Mouse (Mus musculus) right cerebral cortex, adult 2 months (tissue): Measurements from ENCODE around the gene Mcoln3.

ENCODE experiments used
- DNase-seq, 2 experiments: peaks; one replicate each; pipeline ENCODE4 v3.0.0; 2021 to 2022; ENCODE audit warnings: low spot score in 2 of 2

Mcoln3 gene

DNA sequence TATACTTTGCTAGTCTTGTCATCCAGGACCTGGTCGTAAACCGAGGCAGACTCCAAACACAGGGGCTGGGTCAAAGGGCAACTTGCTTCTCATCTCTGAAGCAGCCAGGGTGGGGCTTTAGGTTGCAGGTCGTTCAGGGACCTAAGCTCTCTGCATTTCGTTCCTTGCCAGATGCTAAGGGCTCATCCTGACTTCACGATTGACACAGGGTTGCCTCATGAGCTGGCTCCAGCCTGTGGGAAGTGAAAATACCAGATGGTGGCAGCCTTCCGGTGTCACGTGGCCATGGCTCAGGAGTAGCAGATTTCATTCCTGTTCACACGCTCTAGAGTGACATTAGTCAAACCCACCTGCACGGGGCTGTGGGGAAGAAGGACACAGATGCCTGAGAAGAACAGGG, 17.6 kb downstream of the Mcoln3 start:
- DNase-seq = no peak

DNA sequence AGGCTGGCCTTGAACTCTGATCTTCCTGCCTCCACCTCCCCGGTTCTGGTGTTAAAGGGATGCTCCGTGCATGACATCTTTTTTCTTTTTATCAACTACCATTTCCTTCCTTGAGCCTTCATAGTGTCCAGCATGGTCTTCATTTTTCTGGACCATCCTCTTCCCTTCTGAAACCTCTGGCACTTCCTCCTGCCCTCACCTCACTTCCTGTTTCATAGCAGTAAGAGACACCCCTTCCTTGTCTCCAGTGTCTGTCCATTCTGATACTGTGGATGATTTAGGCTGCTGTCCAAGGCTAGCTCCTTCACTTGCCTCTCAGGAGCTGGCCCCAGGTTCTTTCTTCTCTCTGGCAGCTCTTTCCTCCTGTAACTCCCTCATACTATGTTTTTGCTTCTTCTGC, 18.2 kb downstream of the Mcoln3 start:
- no peak for DNase-seq

DNA sequence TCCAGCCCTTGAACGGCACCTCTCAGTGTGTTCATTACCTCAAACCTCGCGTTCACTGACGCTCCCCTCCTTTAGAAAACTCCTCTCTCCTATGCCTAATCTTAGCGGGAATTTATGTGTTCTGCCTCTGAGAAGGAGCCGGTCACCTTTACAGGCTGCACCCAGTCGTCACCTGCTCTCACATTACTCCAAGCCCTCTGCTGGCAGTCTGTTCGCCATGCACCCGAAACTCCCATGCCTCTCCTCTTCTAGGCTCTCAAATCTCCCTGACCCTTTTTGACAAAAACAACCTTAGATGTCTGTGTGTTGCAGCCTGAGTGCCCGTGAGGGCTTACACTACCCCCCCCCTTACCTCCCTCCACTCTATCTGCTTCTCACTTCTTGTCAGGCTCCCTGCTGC, 19.2 kb downstream of the Mcoln3 start:
- DNase-seq = no peak

DNA sequence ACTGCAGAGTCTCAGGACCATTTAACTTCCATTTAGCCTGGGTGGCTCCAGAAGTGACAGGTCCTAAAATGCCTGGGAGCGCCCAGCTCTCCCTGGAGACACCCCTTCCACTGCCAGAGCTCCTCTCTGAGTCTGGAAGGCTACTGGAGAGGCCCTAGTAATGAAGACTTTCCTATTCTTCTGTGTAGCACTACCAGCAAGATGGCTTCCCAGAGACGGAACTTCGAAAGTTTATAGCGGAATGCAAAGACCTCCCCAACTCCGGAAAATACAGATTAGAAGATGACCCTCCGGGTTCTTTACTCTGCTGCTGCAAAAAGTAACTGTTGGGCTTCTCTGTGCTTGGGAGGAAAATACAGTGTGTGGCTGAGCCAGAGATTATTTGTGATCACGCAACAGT, 23.0 kb downstream of the Mcoln3 start:
- DNase-seq = no peak

DNA sequence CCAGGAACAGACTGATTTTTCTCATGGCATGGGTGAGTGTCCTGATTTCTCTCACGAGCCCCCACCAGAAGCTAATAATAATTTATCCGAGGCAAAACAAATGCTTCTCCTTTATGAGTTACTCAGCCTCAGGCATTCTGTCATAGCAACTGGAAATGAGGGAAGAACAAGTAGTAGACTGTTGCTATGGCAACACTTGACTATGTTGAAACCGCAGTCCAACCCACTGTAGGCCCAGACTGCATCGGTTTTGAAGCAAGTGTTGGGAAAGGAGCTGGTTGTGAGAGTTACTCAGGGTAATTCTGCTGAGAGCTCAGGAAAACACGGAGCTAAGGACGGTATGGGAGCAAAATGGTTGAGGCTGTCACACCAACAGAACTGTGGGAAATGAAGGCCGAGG, 25.3 kb downstream of the Mcoln3 start:
- DNase-seq = no peak

DNA sequence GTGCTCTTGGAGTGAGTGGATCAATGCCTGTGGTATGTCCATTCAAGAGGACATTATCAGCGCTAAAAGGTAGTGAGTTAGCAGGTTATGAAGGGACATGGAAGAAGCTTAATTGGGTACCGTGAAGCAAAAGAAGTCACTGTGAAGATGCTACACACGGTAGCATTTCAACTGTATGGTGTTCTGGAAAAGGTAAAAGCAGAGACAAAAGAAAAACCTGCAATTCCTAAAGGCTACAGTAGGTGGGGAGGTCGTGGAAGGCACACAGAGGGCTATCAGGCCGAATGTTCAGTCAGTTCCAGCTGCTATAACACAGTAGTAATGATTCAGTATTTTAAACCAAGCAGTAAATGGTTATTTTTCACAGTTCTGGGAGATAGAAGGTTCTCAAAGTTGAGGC, 28.3 kb downstream of the Mcoln3 start:
- no peak for DNase-seq

DNA sequence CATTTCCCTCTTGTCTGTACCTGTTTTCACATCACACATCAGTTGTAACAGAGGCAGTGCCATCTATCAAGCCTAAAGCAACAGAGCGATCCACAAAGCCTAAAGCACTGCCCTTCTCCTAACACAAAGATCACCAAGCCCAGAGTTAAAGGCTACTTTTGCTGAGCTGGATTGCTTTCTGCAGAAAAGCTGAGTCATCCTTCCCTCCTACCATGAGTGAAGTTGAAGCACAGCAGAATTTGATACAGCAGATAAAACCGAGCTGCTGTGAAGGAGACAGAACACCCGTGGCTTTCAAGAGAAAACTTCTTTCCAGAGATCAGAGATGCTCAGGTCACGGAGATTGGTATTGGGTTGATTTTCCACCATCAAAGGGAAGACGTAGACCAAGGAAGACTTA, 28.9 kb downstream of the Mcoln3 start:
- DNase-seq = peak; percentile 7 to 8

DNA sequence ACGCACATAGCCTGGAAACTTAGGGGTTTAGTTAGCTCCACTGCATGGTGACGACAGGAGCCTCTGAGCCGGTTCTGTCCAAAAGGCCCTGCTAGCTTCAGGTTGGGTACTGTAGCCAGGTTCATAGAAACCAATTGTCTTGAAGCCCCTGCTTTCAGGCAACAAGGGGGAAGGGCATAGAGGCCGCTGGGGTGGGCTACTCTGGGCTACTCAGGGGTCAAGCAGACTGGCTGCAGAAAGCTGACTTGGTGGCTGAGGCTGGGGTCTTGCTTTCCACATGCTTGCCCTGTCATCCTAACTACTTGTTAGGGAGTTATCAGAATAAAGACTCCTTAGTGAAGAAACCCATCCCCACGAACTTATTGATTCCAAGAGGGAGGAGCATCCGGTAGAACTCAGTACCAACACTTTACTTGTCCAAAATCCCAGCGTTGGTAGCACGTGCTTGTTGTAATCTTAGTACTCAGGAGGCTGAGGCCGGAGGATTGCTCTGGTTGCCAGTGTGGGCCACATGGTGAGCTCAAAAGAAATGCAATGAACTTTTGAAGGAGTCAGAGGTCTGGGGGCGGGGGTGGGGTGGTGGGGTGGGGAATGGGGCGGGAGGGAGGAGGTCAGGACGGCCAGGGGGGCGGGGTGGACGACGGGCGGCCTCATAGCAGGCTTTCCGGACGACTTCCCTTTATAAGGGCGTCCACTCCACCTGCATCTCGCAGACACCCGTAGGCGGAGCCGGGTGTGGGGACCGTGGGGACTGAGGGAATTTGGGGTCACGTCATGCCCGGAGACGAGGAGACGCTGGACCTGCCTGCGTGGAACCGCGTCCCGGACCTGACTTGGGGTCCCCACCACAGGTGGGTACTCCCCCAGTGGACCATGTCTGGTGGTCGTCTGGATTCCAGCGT, 32.2 kb downstream of the Mcoln3 start, which contains the start of gene Mcoln2:
Gene Mcoln2 (plus strand): TSS at position 678 of the 902 bp plus-strand sequence.
- no peak for DNase-seq

DNA sequence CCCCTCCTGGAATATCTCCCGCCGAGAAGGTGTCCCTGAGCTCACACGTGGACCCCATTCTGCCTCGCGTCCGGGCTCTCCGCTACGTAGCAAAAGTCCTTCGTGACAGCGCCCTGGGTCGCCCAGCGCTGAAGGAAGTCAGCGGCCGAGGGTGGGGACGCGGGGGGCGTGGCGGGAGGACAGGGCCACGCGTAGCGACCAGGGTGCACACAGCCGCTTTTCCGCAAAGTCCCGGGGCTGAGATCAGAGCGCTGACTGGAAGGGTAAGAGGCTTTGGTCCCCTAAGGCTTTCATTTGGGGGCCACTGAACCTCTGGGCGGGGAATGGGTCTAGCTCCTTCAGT, 32.8 kb downstream of the Mcoln3 start:
- DNase-seq = no peak

DNA sequence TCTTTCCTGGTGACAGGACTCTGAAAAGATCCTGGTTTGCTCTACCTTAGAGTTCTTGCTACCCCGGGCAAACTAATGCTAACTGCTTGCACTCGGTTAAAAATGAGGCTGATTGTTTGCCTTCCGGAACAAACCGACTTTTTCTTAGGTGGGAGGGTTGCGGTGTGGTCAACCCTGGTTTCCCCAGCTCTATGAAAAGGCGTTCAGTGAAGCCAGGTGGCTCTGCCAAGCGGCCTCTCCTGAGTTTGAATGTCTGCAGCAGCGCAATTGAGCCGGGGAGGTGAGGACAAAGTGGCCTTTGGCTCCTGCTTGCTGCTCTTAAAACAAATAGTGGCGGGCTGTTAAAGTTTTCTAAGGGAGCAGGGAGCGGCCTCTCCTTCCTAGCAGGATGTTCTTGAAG, 33.3 kb downstream of the Mcoln3 start:
- no peak for DNase-seq

DNA sequence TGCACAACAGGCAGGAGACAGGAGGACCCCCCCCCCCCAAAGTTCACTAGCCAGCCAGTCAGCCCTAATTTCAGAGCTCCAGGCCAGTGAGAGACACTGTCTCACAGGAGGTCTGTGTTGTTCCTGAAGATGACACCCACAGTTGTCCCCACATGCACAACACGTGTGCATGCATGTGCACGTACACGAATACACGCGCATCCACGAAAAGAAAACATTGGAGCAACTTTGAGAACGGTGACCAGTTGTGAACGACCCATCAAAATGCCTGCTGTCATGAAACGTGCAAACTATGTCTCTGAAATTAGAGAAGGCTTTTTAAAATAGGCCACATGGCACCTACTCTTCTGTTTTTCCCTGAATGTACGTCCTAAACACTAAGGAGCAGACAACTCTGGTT, 34.1 kb downstream of the Mcoln3 start:
- no peak for DNase-seq

DNA sequence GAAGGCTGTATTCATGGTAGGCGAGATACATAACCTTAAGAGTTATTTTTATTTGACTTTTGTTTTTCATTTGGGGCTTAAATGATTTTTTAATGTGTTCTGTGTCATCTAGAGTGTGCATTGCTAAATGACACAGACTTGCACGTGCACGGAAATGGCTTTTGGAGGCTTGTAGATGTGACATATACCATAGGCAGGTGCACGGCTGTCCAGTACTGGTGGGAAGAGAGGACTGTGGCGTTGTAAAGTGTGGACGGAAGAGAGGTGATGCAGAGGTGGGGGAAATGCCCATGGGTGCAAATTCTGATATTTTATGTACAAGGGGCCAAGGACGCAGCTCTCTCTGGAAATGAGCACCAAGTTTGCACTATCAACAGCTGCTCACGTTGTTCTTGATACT, 34.5 kb downstream of the Mcoln3 start:
- DNase-seq = no peak

DNA sequence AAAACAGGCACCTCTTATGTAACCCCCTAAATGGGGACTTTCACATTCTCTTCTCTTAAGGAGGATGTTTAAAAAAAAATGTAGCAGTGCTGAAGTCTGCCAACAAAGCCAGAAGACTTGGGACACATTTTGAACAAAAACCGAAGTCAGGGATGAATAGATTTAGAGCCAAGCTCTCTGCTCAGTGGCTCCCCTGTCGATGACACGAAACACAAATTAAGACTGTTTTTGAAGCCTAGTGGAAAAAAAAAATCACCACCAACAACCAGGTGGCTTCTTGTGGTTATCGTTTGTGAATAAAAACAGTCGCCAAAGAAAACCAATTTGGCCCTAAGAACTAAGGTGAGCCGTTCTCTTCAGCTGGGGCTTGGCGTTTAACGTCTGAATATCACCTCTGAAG, 35.1 kb downstream of the Mcoln3 start:
- no peak for DNase-seq

DNA sequence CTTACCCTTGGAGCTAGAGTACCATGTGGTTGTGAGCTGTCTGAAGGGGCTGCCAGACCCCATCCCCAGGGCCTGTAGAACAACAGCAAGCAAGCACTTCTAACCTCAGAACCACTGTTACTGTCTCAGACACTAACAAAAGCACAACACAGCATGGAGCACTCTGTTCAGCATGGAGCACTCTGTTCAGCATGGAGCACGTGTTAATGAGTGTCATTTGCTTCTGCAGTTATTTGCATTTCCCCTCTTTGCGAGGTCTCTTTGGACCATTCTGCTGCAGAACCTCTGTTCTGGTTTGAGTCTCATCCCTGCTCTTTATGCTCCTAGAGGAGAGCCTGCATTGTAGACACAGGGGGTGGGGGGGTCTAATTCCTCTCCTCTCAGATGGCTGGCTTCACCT, 35.7 kb downstream of the Mcoln3 start:
- DNase-seq = no peak

DNA sequence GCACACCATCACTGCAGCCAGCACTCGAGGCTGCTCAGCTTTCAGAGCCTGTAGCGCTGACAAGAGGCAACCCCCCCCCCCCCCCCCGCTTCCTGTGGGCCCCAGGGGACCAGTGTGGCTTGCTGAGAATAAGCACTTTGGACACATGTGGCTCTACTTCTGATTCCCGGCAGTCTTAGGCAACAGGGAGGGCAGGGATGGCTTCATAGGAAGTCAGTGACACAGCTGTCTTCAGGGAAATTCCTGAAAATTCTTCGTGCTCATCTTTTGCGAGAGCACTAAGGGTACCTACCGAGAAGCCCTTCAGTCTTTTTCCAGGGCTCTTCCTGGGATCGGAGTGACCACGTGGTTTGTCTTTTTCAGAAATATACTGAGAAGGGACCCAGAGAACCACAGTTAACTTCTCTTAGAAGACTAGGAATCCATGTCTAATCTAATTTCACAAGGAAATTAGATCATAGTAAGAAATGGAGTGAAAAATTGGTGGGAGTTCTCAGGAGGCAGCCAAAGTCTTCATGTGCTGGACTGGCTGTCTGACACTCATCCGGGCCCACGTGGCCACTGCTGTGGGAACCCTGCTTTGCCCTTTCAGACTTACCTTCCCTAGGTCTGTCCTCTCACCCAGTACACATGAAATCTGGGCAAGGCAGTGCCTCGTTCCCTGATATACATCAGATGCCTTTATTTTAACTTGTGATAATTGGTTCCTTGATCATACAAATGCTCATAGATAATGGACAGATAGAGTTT, 36.8 kb downstream of the Mcoln3 start:
- no peak for DNase-seq

DNA sequence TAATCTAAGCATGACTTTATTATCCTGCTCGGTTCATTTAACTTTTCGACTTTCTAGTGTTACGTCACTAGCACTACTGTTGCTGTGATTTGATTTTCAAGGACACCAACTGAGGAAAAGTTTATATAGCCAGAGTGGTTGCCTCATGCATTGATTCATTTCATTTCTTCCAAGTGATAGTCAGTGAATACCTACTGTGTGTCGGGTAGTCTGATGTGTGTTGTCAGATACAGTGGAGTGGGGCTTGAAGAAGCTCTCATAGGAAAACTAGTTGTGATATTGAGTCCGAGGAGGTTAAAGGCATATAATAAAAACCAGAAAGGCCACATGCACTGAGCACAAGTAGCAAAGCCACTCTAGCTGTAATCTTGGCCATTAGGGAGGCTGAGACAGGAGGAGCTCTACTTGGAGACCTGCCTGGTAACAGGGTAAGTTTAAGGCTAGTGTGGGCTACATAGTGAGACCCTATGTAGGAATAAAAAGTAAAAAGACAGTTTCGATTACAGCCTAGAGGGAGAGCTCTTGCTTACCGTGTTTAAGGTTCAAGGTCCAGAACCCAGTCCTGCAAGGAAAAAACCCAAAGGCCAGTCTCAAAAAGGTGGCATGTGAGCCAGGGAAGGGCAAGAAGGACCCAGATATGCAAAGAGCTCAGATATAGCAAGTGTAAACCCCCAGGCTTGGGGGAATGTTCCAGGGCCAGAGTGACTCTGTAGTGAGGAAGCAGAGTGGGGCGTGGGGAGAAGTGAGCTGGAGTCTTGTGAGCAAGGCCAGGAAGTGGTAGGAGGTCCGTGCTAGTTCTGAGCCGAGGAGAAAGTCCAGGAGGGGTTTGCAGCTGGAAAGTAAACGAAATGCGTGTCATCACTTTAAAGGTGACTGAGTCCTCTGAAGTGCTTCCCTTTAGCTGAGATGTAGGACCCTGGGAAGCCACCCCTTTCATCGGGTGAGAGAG, 38.7 kb downstream of the Mcoln3 start:
- no peak for DNase-seq

DNA sequence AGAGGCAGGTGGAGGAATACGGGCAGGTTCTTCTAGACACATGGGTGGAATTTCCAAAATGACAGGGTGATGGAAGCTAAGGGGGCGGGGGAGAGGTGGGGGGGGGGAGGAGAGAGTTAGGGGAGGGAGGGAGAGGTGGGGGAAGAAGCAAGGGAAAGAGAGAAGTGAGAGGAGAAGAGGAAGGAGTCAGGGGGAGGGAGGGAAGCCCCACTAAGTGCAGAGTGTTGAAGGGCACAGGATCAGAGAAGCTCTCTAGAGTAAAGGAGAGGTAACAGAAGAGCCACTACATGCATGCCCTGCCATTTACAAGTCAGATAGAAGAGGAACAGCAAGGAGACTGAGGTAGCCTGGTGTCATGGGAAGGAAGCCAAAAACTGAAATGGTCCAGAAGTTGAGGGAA, 39.6 kb downstream of the Mcoln3 start:
- no peak for DNase-seq

DNA sequence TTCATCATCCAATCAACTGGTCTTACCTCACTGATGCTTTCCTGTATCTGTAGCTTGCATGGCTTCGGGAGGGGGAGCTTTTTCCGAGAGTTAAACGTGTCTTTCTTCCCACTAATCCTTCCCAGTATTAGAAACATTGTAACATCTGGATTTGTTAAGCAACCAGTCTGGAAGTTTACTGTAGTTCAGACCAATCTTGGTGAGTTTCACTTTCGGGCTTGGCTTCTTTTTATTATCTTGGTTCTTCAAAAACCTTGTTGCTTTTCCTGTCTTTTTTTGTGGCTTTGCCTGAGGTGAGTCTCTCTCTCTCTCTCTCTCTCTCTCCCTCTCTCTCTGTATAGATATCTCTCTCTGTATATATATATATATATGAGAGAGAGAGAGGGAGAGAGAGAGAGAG, 40.8 kb downstream of the Mcoln3 start:
- no peak for DNase-seq

DNA sequence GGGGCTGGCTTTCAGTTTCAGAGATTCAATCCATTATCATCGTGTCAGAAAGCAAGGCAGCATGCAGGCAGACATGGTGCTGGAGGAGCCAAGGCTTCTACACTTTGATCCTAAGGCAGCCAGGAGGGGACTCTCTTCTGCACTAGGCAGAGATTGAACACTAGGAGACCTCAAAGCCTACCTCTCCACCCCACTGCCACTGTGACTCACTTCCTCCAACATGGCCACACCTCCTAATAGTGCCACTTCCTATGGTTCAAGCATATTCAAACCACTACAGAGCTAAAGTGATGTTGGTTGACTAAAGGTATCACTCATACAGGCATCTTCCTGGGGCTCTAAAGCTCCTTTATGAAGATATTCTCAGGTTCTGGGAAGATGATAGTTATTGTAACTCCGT, 42.1 kb downstream of the Mcoln3 start:
- DNase-seq = no peak

DNA sequence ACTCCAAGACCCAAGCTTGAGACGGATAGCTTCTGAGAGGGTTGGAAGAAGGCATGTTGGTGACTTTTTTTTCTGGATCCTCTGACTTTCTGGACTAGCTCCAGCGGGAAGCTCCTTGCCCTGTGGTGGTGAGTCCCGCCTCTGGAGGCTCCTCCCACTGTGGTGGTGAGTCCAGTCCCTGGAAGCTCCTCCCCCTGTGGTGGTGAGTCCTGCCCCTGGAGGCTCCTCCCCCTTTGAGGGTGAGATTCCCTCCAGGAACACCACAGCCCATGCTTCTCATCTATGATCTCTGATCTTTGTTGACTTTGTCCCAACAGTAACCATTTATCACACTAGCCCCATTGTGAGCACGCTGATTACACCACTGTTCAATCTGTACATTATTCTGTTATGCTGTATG, 44.9 kb downstream of the Mcoln3 start:
- DNase-seq = no peak

DNA sequence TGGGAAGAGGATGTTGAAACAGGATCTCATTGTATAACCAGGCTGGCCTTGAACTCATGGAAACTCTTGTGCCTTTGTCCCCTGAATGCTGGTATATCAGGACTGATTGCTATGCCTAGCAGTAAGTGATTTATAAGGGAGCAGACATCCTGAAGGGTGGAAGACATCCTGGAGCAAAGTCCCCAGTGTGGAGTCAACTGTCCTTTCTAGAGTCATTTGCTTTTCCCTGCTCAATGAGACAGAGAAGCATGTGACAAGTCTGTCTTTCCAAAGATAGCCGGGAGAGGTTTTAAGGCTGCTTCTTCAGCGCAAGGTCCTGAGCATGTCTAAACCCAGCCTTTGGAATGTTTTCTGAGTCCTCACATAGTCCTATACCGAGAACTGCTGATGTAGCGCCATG, 52.1 kb downstream of the Mcoln3 start:
- no peak for DNase-seq

DNA sequence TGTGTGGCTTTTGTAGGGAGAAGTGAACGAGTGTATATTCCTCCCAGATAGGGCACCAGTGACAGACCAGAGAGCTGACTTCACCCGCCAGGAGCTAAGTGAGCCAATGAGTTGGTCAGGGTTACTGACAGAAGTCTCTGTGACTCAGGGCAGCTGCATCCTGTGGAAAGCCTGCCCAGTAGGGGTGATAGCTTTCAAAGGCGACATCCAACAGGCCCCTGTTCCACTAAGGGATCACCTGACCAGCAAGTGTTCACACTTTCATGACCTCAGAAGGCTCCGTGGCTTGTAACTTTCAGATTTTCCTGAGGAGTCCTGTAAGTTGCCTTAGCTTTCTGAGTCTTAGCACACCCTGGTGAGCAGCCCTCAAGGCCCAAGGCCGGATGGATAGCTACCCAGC, 55.8 kb downstream of the Mcoln3 start:
- no peak for DNase-seq
